ENCODE assay signal across 8 mouse cellular contexts in genomic region chr19:32102976-32103300, GRCm38 (mm10). TPM values are rescaled to one million over a fixed set of nuclear protein-coding genes. Genes with fewer than 3 reads are reported as not detected.
DNase-seq lines count a peak whose midpoint lies in the region; ATAC-seq and TF ChIP-seq lines count a peak whose summit lies in the region.

No protein-coding gene starts in this region.

- no peak for ATAC-seq in heart, embryonic 14.5 days (ENCODE audit: insufficient number of reproducible peaks, insufficient read depth, low FRiP score, low read depth)
- peak; percentile 64 for ATAC-seq in forebrain, postnatal 0 days

- WGBS in heart, embryonic 14.5 days = 12% methylated on average over 9 of the region's 9 CpGs
- 6% methylated on average over 9 of the region's 9 CpGs for WGBS in forebrain, postnatal 0 days

- no peak for DNase-seq in heart, adult 11 months
- peak; percentile 65 for DNase-seq in brain, embryonic 14.5 days (ENCODE audit: low read depth)
- DNase-seq in forebrain, postnatal 0 days = peak; percentile 47
- DNase-seq in mesoderm, embryonic 11.5 days (ENCODE audit: low read depth, low spot score) = peak; percentile 37
- no peak for DNase-seq in spleen, postnatal 36 days (ENCODE audit: low spot score in 2 of 2)
- DNase-seq in lung, postnatal 25 days (ENCODE audit: low spot score) = no peak
- DNase-seq in kidney, adult 9 months = no peak

- H3K4me2 ChIP-seq in heart, embryonic 14.5 days (ENCODE audit: low read length) = peak overlapping the region; percentile 57
- peak overlapping the region; percentile 53 for H3K4me2 ChIP-seq in forebrain, postnatal 0 days (ENCODE audit: low read depth)

- H3K9me3 ChIP-seq in heart, embryonic 14.5 days (ENCODE audit: control insufficient read depth, low read length) = no peaks in the 10 kb centered on the region
- H3K9me3 ChIP-seq in forebrain, postnatal 0 days (ENCODE audit: low read length) = no peaks in the 10 kb centered on the region

- TF ChIP-seq POLR2A in brain, embryonic 14.5 days (IDR thresholded peaks at IDR 0.05; ENCODE audit: borderline replicate concordance, extremely low read depth, insufficient read depth, insufficient read length, poor library complexity, severe bottlenecking) = no peak

- H3K4me3 ChIP-seq in heart, embryonic 14.5 days (ENCODE audit: control insufficient read depth in 1 of 2, insufficient read depth in 1 of 2, low read depth in 1 of 2, low read length in 2 of 2) = peak overlapping the region; percentile 12 to 22; a peak in 2 of 4 replicates
- peak overlapping the region; percentile 33 for H3K4me3 ChIP-seq in forebrain, postnatal 0 days (ENCODE audit: low read depth, low read length)

- TF ChIP-seq CTCF in brain, embryonic 14.5 days (IDR thresholded peaks at IDR 0.05; ENCODE audit: borderline replicate concordance, extremely low read depth, insufficient read depth, insufficient read length) = no peak
- no peak for TF ChIP-seq CTCF in forebrain, postnatal 0 days (IDR thresholded peaks at IDR 0.05; ENCODE audit: low read depth)

- peaks cover 6 to 15% of the 10 kb centered on the region in 2 experiments; a peak in 3 of 4 replicates for H3K4me1 ChIP-seq in heart, embryonic 14.5 days (ENCODE audit: control insufficient read depth in 2 of 2, insufficient read depth in 2 of 2, low read length in 2 of 2)
- H3K4me1 ChIP-seq in forebrain, postnatal 0 days (ENCODE audit: insufficient read depth) = no peaks in the 10 kb centered on the region

- no peak overlapping the region for H3K27ac ChIP-seq in heart, embryonic 14.5 days (replicated peaks in 1 of 2; ENCODE audit: control insufficient read depth in 1 of 2, insufficient read depth in 1 of 2, low read depth in 2 of 2, low read length in 2 of 2)
- no peak overlapping the region for H3K27ac ChIP-seq in forebrain, postnatal 0 days (ENCODE audit: low read depth, low read length)

- H3K9ac ChIP-seq in heart, embryonic 14.5 days (ENCODE audit: low read length) = peak overlapping the region; percentile 18; the same call in 1 of the 2 replicates
- H3K9ac ChIP-seq in forebrain, postnatal 0 days = peak overlapping the region; percentile 44

- H3K27me3 ChIP-seq in heart, embryonic 14.5 days (ENCODE audit: control insufficient read depth, insufficient read depth, low read length) = no peaks in the 10 kb centered on the region
- H3K27me3 ChIP-seq in forebrain, postnatal 0 days (ENCODE audit: insufficient read depth, low read length) = no peaks in the 10 kb centered on the region

- no peaks in the 10 kb centered on the region for H3K36me3 ChIP-seq in heart, embryonic 14.5 days (ENCODE audit: control insufficient read depth, insufficient read depth, low read length)
- H3K36me3 ChIP-seq in forebrain, postnatal 0 days (ENCODE audit: insufficient read depth) = no peaks in the 10 kb centered on the region

RNA-seq across cellular contexts. Expression of gene Asah2, which starts 5.1 kb away (rescaled TPM):
- 3.3 and 3.5 TPM in 2 replicates for polyA plus RNA-seq in heart, embryonic 14.5 days (2014; fragmentation: Nextera tagmentation; extraction: Ambion mirVana)
- polyA plus RNA-seq in brain, embryonic 14.5 days (2012; rRNA removed) = 1.2 and 2.1 TPM in 2 replicates
- total RNA-seq in forebrain, postnatal 0 days (2014; rRNA removed) = 2.4 and 2.6 TPM in 2 replicates
- polyA plus RNA-seq in forebrain, postnatal 0 days (2015; fragmentation: Nextera tagmentation; extraction: Ambion mirVana) = 0.18 and 0.44 TPM in 2 replicates

Comparison
In these comparisons a context has a peak if more than half of its experiments do, and no peak if none do; other contexts are left out.
1. DNase-seq: peak in brain, embryonic 14.5 days (single experiment), forebrain, postnatal 0 days (single experiment) and mesoderm, embryonic 11.5 days (single experiment); none in heart, adult 11 months (single experiment), spleen, postnatal 36 days (0 of 2), lung, postnatal 25 days (single experiment) and kidney, adult 9 months (single experiment).